Comparison of ENCODE assay signal across 9 mouse cellular contexts in the genomic region with DNA sequence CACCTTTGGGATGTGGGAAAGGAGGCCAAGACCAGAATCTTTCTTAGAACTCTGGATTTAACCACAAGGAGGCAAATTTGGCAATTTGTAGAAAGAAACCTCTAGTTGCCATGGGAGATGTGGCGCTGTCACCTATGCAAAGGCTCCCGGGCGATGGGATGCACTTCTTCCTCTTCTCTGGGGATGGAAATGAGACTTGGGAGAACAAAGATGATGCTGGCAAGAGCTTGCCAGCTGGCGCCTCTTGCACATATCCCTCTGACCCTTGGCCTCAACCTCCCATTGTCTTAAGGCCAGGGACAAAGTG. TPM values are rescaled to one million over a fixed set of nuclear protein-coding genes. Genes with fewer than 3 reads are reported as not detected.
DNase-seq lines count a peak whose midpoint lies in the region; ATAC-seq and TF ChIP-seq lines count a peak whose summit lies in the region.
"Had no signal": no experiment of that assay in that cellular context is flagged by ENCODE, and none has a peak within 500 bp of the region (broad histone marks: within the 10 kb centered on the region; RNA-seq: fewer than 3 reads in every experiment).

No protein-coding gene starts in this region.

- peaks cover 13% of the 10 kb centered on the region for H3K9me3 ChIP-seq in heart, embryonic 12.5 days (replicated peaks)
- H3K9me3 ChIP-seq in hindbrain, embryonic 13.5 days = peaks cover 4% of the 10 kb centered on the region; the same call in 1 of the 2 replicates
- peaks cover 6% of the 10 kb centered on the region for H3K9me3 ChIP-seq in midbrain, embryonic 13.5 days

- intact Hi-C loops in heart, postnatal 10 days (cut with DNase I) = no loop called here

- H3K4me1 ChIP-seq in heart, embryonic 12.5 days (replicated peaks) = 0 out of 2 replicates have a peak, but pooled peaks cover 3% of the 10 kb centered on the region
- peaks cover 9% of the 10 kb centered on the region; the same call in 1 of the 2 replicates for H3K4me1 ChIP-seq in bone marrow macrophage, adult 2 months (ENCODE audit: control insufficient read depth, insufficient read depth, low read length)
- peaks cover 37% of the 10 kb centered on the region for H3K4me1 ChIP-seq in hindbrain, embryonic 13.5 days (replicated peaks)
- peaks cover 37% of the 10 kb centered on the region for H3K4me1 ChIP-seq in midbrain, embryonic 13.5 days (replicated peaks)
- H3K4me1 ChIP-seq: megakaryocyte, embryonic 14.5 days had no signal

- H3K27ac ChIP-seq in heart, embryonic 12.5 days (ENCODE audit: poor library complexity, severe bottlenecking) = no peak overlapping the region
- H3K27ac ChIP-seq in bone marrow macrophage, adult 2 months (ENCODE audit: insufficient read depth, low read depth, low read length) = no peak overlapping the region
- H3K27ac ChIP-seq in hindbrain, embryonic 13.5 days = peak overlapping the region; percentile 83
- H3K27ac ChIP-seq in midbrain, embryonic 13.5 days = peak overlapping the region; percentile 54

- no peaks in the 10 kb centered on the region for H3K36me3 ChIP-seq in heart, embryonic 12.5 days
- 0 out of 2 replicates have a peak, but pooled peaks cover 3% of the 10 kb centered on the region for H3K36me3 ChIP-seq in hindbrain, embryonic 13.5 days
- no peaks in the 10 kb centered on the region for H3K36me3 ChIP-seq in midbrain, embryonic 13.5 days

- no peak for ATAC-seq in heart, embryonic 12.5 days (ENCODE audit: insufficient number of reproducible peaks, low FRiP score)
- no peak for ATAC-seq in hindbrain, embryonic 13.5 days (ENCODE audit: low FRiP score)
- ATAC-seq in midbrain, embryonic 13.5 days = peak; percentile 2; the same call in 1 of the 2 replicates

- TF ChIP-seq CTCF in bone marrow macrophage, adult 2 months (IDR thresholded peaks at IDR 0.05; ENCODE audit: low read depth, low read length) = no peak

- H3K4me2 ChIP-seq in heart, embryonic 12.5 days = peak overlapping the region; percentile 95
- peak overlapping the region; percentile 66 for H3K4me2 ChIP-seq in hindbrain, embryonic 13.5 days
- peak overlapping the region; percentile 71 for H3K4me2 ChIP-seq in midbrain, embryonic 13.5 days (replicated peaks)

- 17% methylated on average over 4 of the region's 4 CpGs for WGBS in heart, embryonic 12.5 days
- WGBS in hindbrain, embryonic 13.5 days = 3% methylated on average over 4 of the region's 4 CpGs
- 5% methylated on average over 4 of the region's 4 CpGs for WGBS in midbrain, embryonic 13.5 days

- TF ChIP-seq POLR2A in bone marrow macrophage, adult 2 months (IDR thresholded peaks at IDR 0.05; ENCODE audit: borderline replicate concordance, low read depth, low read length) = no peak

- no peak for DNase-seq in heart, postnatal 10 days
- no peak for DNase-seq in layer of hippocampus, adult 9-11 months
- DNase-seq in kidney, adult 9 months = no peak
- no peak for DNase-seq in cerebellum, adult 18-20 months

- peaks cover 44% of the 10 kb centered on the region for H3K27me3 ChIP-seq in heart, embryonic 12.5 days (replicated peaks)
- H3K27me3 ChIP-seq in hindbrain, embryonic 13.5 days = peaks cover 24% of the 10 kb centered on the region
- peaks cover 9% of the 10 kb centered on the region for H3K27me3 ChIP-seq in midbrain, embryonic 13.5 days

- H3K4me3 ChIP-seq in heart, embryonic 12.5 days = peak overlapping the region; percentile 69
- peak overlapping the region; percentile 68 for H3K4me3 ChIP-seq in bone marrow macrophage, adult 2 months (ENCODE audit: insufficient read depth, low read length)
- H3K4me3 ChIP-seq in hindbrain, embryonic 13.5 days = peak overlapping the region; percentile 67
- H3K4me3 ChIP-seq in midbrain, embryonic 13.5 days (replicated peaks) = peak overlapping the region; percentile 68
- H3K4me3 ChIP-seq: megakaryocyte, embryonic 14.5 days had no signal

- H3K9ac ChIP-seq in heart, embryonic 12.5 days = no peak overlapping the region
- H3K9ac ChIP-seq in hindbrain, embryonic 13.5 days = peak overlapping the region; percentile 83
- H3K9ac ChIP-seq in midbrain, embryonic 13.5 days (replicated peaks) = peak overlapping the region; percentile 81

RNA-seq across cellular contexts. Expression of a gene that starts 0.7 kb away (rescaled TPM):
- 1.4 and 1.5 TPM in 2 replicates for polyA plus RNA-seq in heart, embryonic 12.5 days (2016; fragmentation: Nextera tagmentation; extraction: Ambion mirVana)
- 1 to 10 TPM; 7.6 to 8.0 TPM for total RNA-seq in heart, postnatal 10 days (2021)
- polyA plus RNA-seq in bone marrow macrophage, adult 2 months (2012; ENCODE audit: insufficient read depth, insufficient read length, missing spikeins) = not detected in 2 replicates
- polyA plus RNA-seq in hindbrain, embryonic 13.5 days (2015; fragmentation: Nextera tagmentation; extraction: Ambion mirVana) = 5.5 and 5.8 TPM in 2 replicates
- 4.0 and 5.2 TPM in 2 replicates for polyA plus RNA-seq in midbrain, embryonic 13.5 days (2015; fragmentation: Nextera tagmentation; extraction: Ambion mirVana)

Comparison
In these comparisons a context has a peak if more than half of its experiments do, and no peak if none do; other contexts are left out.
1. H3K27ac ChIP-seq: peak in hindbrain, embryonic 13.5 days (single experiment) and midbrain, embryonic 13.5 days (single experiment); none in heart, embryonic 12.5 days (single experiment) and bone marrow macrophage, adult 2 months (single experiment).
2. Peak in every context shown above with its lines, with median percentiles within 50 percentile points of each other: H3K4me2 ChIP-seq and H3K4me3 ChIP-seq.